Comparison of ENCODE assay signal across 7 mouse cellular contexts in the genomic region with DNA sequence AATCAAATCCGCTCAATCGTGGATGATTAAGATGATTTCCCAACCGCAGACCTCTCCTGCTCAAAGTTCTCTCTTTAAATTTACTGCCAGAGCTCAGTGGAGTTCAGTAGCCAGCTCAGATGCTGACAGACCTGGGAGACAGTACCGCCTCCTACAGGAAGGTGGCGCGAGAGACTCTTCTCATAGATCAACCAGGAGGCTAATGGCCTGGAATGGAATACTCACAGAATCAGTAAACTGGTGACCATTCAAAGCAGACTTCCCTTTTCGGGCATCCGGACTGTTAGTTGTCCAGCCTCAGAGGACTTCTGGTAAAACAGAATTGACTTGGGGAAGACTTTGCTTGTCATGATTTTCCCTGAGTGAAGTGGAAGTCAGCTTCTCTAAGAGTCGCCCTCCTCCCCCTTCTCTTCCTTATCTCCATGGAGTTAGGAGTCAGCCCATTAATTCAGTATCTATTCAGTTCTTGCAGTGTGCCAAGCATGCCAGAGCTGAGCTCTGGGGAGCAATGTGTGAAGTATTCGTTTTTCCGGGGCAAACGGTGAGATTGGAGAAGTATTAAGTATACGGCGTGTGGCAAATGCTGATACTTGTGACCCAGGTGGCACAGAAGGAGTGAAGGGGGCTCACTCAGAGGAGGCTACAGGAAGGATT.
A peak's percentile ranks its signal among the peaks of the same experiment; 100 is the strongest.
DNase-seq lines count a peak whose midpoint lies in the region; ATAC-seq lines count a peak whose summit lies in the region.

No protein-coding gene starts in this region.

- H3K36me3 ChIP-seq in splenic B cell, adult 2 months (ENCODE audit: control insufficient read depth, insufficient read depth, low read length, poor library complexity, severe bottlenecking), result no peaks in the 10 kb centered on the region

- intact Hi-C loops in gastrocnemius, postnatal 14 days (cut with DNase I; ENCODE audit: low total_unique reads), result no loop called here
- intact Hi-C loops in left cerebral cortex, postnatal 4 days (cut with DNase I), result loop anchor here (5.0 kb wide), 1 partner anchor 585 kb away; no protein-coding TSS in a partner anchor

- no peaks in the 10 kb centered on the region for H3K27me3 ChIP-seq in splenic B cell, adult 2 months (ENCODE audit: control insufficient read depth, insufficient read depth, low read length, poor library complexity, severe bottlenecking)

- DNase-seq in adrenal gland, adult 18-20 months (ENCODE audit: low spot score in 2 of 2), result peak; percentile 38 to 61
- DNase-seq in gastrocnemius, postnatal 14 days, result peak; percentile 75
- DNase-seq in kidney, adult 18-20 months, result peak; percentile 83
- DNase-seq in left cerebral cortex, postnatal 4 days, result peak; percentile 86
- peak; percentile 22 to 53 for DNase-seq in natural killer cell, adult 2 months (ENCODE audit: low spot score in 2 of 2)
- DNase-seq in splenic B cell, adult 2 months (ENCODE audit: low read depth, low spot score), result peak; percentile 62

- ATAC-seq in common myeloid progenitor, adult 5-6 weeks (replicated peaks; ENCODE audit: low read depth, poor library complexity, severe bottlenecking), result peak; percentile 96

Comparison
In these comparisons a context has a peak if more than half of its experiments do, and no peak if none do; other contexts are left out.
1. Peak in every context shown above with its lines: DNase-seq and ATAC-seq.